Mouse (Mus musculus) heart, postnatal 0 days (tissue): ENCODE data around the gene Ube2f.

ENCODE experiments used
- CTCF ChIP-seq: IDR thresholded peaks from 2 replicates; pipeline ENCODE4 v1.5.1; 2016; ENCODE audit warnings: antibody characterized with exemption, control low read depth, low read depth
- EP300 ChIP-seq: IDR thresholded peaks from 2 replicates; pipeline ENCODE4 v1.6.1; 2016; ENCODE audit warnings: antibody characterized with exemption, low read depth

GRCm38 (mm10) chr1:91259794-91260193 is 9.7 kb downstream of the Ube2f start:
- TF ChIP-seq CTCF = no peak
- TF ChIP-seq EP300 = no peak
